Mouse (Mus musculus): ENCODE measurements around the gene Gpr68. TPM values are rescaled to one million over a fixed set of nuclear protein-coding genes. Genes with fewer than 3 reads are reported as not detected.

The Gpr68 gene
- 0.61 and 0.62 TPM in 2 replicates for polyA plus RNA-seq (2015; fragmentation: Nextera tagmentation; extraction: Ambion mirVana)

DNA sequence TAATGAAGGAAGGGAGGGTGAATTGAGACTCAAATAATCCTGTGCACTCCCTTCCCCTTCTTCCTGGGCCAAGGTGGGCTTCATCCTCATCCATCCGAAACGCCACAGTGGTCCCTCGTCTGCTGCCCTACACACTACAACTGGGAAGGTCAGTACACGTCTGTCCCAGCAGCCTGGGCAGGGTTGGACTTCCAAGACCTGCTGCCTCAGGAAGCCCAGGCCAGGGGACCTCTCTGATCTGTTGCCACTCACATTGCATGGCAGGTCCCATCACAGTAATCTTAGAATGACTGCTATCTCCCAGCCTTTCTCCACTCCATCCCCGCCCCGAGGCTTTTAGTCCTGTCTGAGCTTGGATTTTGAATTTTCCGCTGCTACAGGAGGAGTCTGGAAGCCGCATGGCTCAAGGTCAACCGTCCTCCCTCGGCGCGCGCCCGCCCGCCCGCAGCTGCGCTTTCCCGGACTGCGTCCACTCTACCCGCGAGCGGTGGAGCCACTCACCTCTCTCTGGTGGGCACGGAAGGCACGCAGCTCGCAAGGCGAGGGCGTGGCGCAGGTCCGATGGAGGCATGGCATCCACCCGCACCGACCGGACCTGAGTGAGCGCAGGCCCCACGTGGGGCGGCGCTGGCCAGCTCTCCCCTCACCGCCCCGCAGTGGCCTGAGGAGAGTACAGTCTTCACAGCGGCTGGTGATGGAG lies at the start of gene Gpr68:
Gene Gpr68, minus strand, starts transcription at position 601 of the 700 bp plus-strand sequence.
- peak within 1 kb of the TSS; percentile 46 for H3K9ac ChIP-seq
- peak; percentile 68 for ATAC-seq
- H3K27ac ChIP-seq, result no peak within 1 kb of the TSS
- peaks cover 22% of the 10 kb centered on the region; the same call in 1 of the 2 replicates for H3K4me1 ChIP-seq (replicated peaks)
- 4% methylated on average over 39 of the region's 39 CpGs for WGBS
- peak within 1 kb of the TSS; percentile 39 for H3K4me3 ChIP-seq (replicated peaks)
- peak within 1 kb of the TSS; percentile 94 for H3K4me2 ChIP-seq (replicated peaks)
- peaks cover 14% of the 10 kb centered on the region for H3K27me3 ChIP-seq (replicated peaks)
- H3K36me3 ChIP-seq, result no peaks in the 10 kb centered on the region
- H3K9me3 ChIP-seq, result no peaks in the 10 kb centered on the region

DNA sequence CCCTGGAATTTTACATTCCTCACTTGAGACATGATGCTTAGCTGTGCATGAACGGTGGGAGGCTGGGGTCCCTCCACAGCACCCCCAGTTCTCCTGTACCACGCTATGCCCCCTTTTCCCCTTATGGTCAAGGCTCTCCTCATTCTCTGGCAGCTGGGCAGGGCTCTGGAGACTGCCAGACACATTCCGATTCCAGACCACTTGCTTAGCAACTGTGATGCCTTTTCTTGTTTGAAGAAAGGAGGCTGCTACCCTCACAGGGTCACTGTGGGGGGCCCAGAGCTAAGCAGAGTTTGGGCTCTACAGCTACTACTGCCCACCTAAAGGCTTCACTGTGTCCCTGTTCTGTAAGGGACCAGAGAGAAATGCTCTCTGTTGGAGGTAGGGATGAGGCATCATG lies 49.3 kb upstream of the Gpr68 start:
- WGBS, result 69% methylated on average over 3 of the region's 3 CpGs
- Histone ChIP-seq H3K4me1 (replicated peaks) (peaks cover 8% of the 10 kb centered on the region; the same call in 1 of the 2 replicates), H3K9ac (no peak overlapping the region), H3K27ac (no peak overlapping the region), H3K4me2 (replicated peaks) (no peak overlapping the region), H3K27me3 (replicated peaks) (no peaks in the 10 kb centered on the region), H3K36me3 (peaks cover 5% of the 10 kb centered on the region; the same call in 1 of the 2 replicates), H3K9me3 (no peaks in the 10 kb centered on the region), H3K4me3 (replicated peaks) (no peak overlapping the region)
- no peak for ATAC-seq

DNA sequence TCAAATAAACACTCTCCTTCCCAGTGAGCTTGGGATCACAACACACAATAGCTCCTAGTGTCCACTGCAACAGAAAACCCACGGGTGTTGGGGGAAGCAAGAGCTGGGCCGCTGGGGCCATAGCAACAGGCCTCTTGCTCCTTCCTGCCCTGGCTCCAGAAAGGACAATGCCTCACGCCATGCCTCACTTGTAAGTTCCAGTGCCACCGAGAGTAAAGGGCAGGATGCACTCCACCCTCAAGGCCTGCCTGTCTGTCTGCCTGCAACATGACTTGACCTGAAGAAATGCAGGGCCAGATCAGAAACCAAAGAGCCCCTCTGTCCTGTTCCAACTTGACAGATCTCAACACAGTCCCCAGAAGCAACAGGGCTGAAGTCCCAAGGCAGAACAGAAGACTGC lies 48.8 kb upstream of the Gpr68 start:
- Histone ChIP-seq H3K36me3 (peaks cover 5% of the 10 kb centered on the region; the same call in 1 of the 2 replicates), H3K27me3 (replicated peaks) (no peaks in the 10 kb centered on the region), H3K9ac (no peak overlapping the region), H3K4me3 (replicated peaks) (no peak overlapping the region), H3K4me2 (replicated peaks) (no peak overlapping the region), H3K4me1 (replicated peaks) (peaks cover 9% of the 10 kb centered on the region; the same call in 1 of the 2 replicates), H3K9me3 (no peaks in the 10 kb centered on the region), H3K27ac (no peak overlapping the region)
- no peak for ATAC-seq
- 73% methylated on average over 4 of the region's 4 CpGs for whole genome bisulfite sequencing

DNA sequence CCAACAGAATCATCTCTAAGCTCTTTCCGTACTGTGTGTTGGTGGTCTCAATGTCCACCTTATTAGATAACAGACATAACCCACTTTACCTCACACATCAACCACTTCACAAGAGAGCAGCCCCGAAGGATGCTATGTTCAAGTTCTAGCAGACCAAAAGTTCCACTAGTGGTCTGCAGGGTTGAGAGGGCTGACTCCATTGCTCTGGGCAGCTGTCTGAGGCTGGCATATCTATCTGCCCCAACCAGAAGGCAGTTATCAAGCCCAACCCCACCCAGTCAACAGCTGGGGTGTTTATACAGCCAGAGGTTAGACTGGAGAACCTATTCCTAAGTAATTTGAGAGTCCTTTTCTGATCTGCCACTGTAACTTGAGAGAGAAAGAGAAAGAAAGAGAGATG lies 48.0 kb upstream of the Gpr68 start:
- Histone ChIP-seq H3K9ac (no peak overlapping the region), H3K36me3 (peaks cover 5% of the 10 kb centered on the region; the same call in 1 of the 2 replicates), H3K9me3 (no peaks in the 10 kb centered on the region), H3K4me1 (replicated peaks) (peaks cover 9% of the 10 kb centered on the region; the same call in 1 of the 2 replicates), H3K4me3 (replicated peaks) (no peak overlapping the region), H3K4me2 (replicated peaks) (no peak overlapping the region), H3K27ac (no peak overlapping the region), H3K27me3 (replicated peaks) (no peaks in the 10 kb centered on the region)
- WGBS, result 91% methylated on average over 2 of the region's 2 CpGs
- no peak; the same call in 1 of the 2 replicates for ATAC-seq

DNA sequence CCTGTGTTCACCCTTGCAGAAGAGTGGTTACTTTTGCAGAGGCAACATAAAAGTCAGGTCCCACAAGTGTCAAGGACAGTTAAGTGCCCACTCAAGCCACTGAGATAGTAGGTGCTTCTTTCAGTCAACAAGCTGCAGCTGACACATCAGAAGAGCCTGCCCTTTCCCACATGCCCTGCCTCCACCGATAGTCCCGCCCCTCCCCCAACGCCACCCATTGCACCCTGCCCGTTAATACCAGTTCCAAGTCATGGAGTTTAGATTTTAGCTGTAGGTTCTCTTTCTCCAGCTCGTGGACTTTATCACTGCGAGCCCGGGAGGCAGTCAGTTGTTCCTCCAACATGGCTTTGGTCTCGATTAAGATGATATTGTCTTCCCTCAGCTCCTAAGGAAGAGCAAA lies 45.9 kb upstream of the Gpr68 start:
- no peak overlapping the region for H3K27ac ChIP-seq
- no peaks in the 10 kb centered on the region for H3K27me3 ChIP-seq (replicated peaks)
- no peak overlapping the region for H3K4me2 ChIP-seq (replicated peaks)
- no peaks in the 10 kb centered on the region for H3K9me3 ChIP-seq
- peaks cover 9% of the 10 kb centered on the region; the same call in 1 of the 2 replicates for H3K4me1 ChIP-seq (replicated peaks)
- ATAC-seq, result no peak
- peaks cover 5% of the 10 kb centered on the region; the same call in 1 of the 2 replicates for H3K36me3 ChIP-seq
- 74% methylated on average over 8 of the region's 8 CpGs for WGBS
- H3K4me3 ChIP-seq (replicated peaks), result no peak overlapping the region
- H3K9ac ChIP-seq, result no peak overlapping the region

DNA sequence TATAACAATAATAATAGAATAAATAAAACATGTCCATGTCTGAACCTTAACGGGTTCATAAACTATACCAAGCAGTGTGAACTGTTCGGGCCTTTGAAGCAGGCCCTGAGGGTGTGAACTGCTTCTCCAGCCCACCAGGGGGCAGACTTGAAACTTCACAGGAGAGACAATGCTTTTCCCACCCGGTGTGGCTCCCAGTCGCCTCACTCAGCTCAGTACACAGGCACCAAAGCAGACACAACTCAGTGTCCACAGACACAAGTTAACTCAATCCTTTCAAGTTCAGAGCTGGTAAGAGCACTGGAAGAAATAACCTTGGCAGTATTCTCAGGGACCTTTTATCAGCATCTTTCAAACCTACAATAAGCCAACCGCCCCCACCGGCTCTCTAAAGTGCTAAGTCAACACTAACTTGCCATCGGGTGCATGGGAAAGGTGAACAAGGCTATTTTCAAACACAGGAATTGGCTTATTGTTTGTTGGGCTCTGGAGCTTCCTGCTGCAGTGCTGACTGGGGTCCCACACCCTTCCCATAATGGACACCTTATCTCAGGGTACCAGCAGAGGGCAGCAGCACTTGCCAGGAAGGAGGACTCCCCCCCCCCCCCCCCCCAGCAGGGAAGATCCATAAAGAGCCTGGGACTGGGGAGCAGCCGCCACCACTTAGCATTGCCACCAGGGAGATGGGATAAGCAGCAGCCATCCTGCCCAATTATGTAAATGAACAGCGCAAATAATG lies 44.4 kb upstream of the Gpr68 start:
- peak; percentile 88 for ATAC-seq
- Histone ChIP-seq H3K36me3 (peaks cover 5% of the 10 kb centered on the region; the same call in 1 of the 2 replicates), H3K9me3 (no peaks in the 10 kb centered on the region), H3K4me3 (replicated peaks) (no peak overlapping the region), H3K4me1 (replicated peaks) (peaks cover 6% of the 10 kb centered on the region; the same call in 1 of the 2 replicates), H3K9ac (no peak overlapping the region), H3K27ac (no peak overlapping the region), H3K4me2 (replicated peaks) (0 out of 2 replicates have a peak overlapping the region, but pooled peaks have one; percentile 26), H3K27me3 (replicated peaks) (no peaks in the 10 kb centered on the region)
- 28% methylated on average over 9 of the region's 9 CpGs for WGBS

DNA sequence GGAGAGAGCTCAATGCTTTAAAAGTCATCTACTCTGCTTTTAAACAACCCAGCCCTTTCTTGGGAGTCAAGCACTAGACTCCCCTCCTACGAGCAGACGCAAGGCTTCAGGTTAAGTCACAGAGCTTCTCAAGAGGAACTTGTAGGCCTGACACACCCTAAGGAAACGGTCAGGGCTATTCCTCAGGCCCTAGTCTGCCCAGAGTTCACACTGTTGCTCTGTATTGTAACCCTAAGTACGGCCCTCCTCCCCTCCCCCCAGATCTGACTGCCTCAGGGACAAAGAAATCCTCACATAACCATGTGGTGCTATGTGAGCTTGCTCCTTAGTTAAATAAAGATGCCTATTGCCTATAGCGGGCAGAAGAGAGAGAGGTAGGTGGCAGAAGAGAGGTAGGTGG lies 41.1 kb upstream of the Gpr68 start:
- Histone ChIP-seq H3K9ac (no peak overlapping the region), H3K27me3 (replicated peaks) (no peaks in the 10 kb centered on the region), H3K27ac (no peak overlapping the region), H3K4me2 (replicated peaks) (no peak overlapping the region), H3K4me1 (replicated peaks) (peaks cover 4% of the 10 kb centered on the region; the same call in 1 of the 2 replicates), H3K9me3 (no peaks in the 10 kb centered on the region), H3K36me3 (peaks cover 9% of the 10 kb centered on the region), H3K4me3 (replicated peaks) (no peak overlapping the region)
- ATAC-seq, result no peak
- 77% methylated on average over 5 of the region's 5 CpGs for WGBS

DNA sequence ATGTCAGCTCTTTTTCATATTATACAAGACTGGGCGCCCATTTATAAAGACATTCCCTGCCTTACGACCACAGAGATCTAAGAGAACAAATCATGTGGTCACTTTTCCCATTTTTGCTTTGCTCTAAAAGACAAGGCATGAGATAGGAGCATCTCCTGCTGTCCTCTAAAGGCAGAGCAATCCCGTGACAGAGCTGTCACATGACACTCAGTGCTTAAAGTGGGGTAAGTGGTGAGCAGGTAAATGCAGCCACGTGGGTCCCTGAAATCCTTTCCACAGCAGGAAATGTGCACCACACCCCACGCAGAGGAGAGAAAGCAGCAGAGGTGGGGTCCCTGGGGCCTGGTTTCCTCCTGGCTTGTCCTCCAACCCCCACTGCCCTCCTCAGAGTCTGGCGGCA lies 40.0 kb upstream of the Gpr68 start:
- Histone ChIP-seq H3K27ac (no peak overlapping the region), H3K9me3 (no peaks in the 10 kb centered on the region), H3K9ac (no peak overlapping the region), H3K4me3 (replicated peaks) (no peak overlapping the region), H3K27me3 (replicated peaks) (no peaks in the 10 kb centered on the region), H3K4me1 (replicated peaks) (peaks cover 4% of the 10 kb centered on the region; the same call in 1 of the 2 replicates), H3K4me2 (replicated peaks) (no peak overlapping the region), H3K36me3 (peaks cover 10% of the 10 kb centered on the region)
- 88% methylated on average over 6 of the region's 6 CpGs for WGBS
- no peak for ATAC-seq

DNA sequence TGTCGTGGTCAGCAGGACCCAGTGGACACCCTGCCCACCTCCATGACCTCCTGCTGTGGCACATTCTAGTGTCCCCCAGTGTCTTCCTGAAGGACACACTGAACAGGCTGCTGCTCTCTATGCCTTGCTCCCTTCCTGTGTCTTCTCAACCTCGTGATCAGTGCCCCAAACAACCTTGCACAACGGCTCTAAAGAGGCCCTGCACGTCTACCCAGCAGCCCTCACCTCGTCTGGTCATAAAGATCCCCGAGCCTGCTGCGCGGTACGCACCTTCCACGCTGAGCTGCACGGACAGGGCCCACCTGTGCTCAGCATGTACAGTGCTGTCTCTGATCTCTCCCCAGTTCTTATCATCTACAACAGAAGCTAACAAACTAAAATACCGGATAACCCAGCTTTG lies 38.0 kb upstream of the Gpr68 start:
- Histone ChIP-seq H3K27ac (no peak overlapping the region), H3K4me3 (replicated peaks) (no peak overlapping the region), H3K4me1 (replicated peaks) (no peaks in the 10 kb centered on the region), H3K36me3 (peaks cover 8% of the 10 kb centered on the region), H3K9me3 (no peaks in the 10 kb centered on the region), H3K27me3 (replicated peaks) (no peaks in the 10 kb centered on the region), H3K9ac (no peak overlapping the region), H3K4me2 (replicated peaks) (no peak overlapping the region)
- WGBS, result 72% methylated on average over 12 of the region's 12 CpGs
- ATAC-seq, result peak; percentile 44; the same call in 1 of the 2 replicates

DNA sequence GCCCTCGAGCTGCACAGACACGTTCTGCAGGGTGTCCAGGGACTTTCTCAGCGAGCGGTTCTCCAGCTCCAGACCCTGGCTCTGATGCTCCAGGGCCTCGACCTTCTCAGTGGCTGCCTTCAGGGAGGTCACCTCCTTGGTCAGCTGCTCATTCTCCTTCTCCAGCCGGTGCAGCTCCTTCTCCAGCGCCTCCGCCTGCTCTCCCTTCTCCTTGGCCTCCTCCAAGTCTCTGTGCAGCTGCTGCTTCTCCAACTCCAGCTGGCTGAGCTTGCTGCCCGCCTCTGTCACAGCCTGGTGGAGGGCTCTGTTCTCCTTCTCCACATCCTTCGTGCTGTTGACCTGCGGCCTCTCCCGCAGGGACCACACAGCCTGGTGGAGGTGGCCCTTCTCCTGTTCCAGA lies 37.5 kb upstream of the Gpr68 start:
- peaks cover 8% of the 10 kb centered on the region for H3K36me3 ChIP-seq

DNA sequence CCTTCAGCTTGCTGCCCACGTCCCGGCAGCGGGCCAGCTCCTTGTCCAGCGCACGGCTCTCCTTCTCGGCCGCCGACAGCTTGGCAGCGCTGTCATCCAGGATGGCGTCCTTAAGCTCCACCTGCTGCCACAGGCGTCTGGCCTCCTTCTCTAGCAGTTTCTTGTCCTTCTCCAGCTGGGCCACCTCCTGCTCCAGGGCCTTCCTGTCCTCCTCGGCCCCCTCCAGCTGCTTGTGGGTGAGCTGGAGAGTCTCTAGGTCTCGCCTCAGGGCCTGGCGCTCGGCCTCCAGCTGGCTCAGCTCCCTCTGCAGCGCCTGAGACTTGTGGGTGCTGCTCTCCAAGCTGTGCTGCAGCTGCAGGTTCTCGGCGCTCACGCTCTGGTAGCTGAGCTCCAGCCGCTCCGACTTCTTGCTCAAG lies 36.9 kb upstream of the Gpr68 start:
- 0 out of 2 replicates have a peak, but pooled peaks have one; percentile 15 for ATAC-seq
- H3K4me2 ChIP-seq (replicated peaks), result no peak overlapping the region
- no peaks in the 10 kb centered on the region for H3K9me3 ChIP-seq
- 86% methylated on average over 21 of the region's 21 CpGs for WGBS
- H3K36me3 ChIP-seq, result peaks cover 11% of the 10 kb centered on the region
- no peak overlapping the region for H3K4me3 ChIP-seq (replicated peaks)
- no peak overlapping the region for H3K9ac ChIP-seq
- H3K27ac ChIP-seq, result no peak overlapping the region
- H3K4me1 ChIP-seq (replicated peaks), result no peaks in the 10 kb centered on the region
- H3K27me3 ChIP-seq (replicated peaks), result no peaks in the 10 kb centered on the region

More for the DNA sequence above, 37.5 kb upstream of the Gpr68 start:
- peak; percentile 24; the same call in 1 of the 2 replicates for ATAC-seq
- H3K27me3 ChIP-seq (replicated peaks), result no peaks in the 10 kb centered on the region
- no peak overlapping the region for H3K9ac ChIP-seq
- H3K4me3 ChIP-seq (replicated peaks), result no peak overlapping the region
- no peaks in the 10 kb centered on the region for H3K9me3 ChIP-seq
- no peak overlapping the region for H3K27ac ChIP-seq
- 71% methylated on average over 12 of the region's 12 CpGs for WGBS
- H3K4me1 ChIP-seq (replicated peaks), result no peaks in the 10 kb centered on the region
- no peak overlapping the region for H3K4me2 ChIP-seq (replicated peaks)

DNA sequence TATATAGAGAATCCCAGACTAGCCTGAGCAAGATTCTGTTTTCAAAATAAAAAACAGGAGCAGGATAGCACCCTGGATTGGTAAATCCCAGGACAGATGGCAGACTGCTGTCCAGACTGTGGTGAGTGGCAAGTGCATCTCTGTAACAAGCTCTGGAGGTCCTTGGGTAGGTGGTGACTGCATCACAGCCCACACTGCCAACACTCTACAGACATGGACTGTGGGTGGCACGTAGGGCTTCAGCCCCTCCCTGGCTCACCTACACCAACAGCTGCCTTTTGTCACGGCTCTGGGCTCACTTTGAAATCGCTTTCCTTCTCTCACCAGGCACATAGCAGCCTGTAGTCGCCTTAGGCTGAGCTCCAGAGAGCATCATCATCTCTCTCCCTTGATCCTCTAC lies 35.1 kb upstream of the Gpr68 start:
- H3K4me2 ChIP-seq (replicated peaks), result no peak overlapping the region
- no peak overlapping the region for H3K27ac ChIP-seq
- H3K9me3 ChIP-seq, result no peaks in the 10 kb centered on the region
- no peak overlapping the region for H3K4me3 ChIP-seq (replicated peaks)
- no peaks in the 10 kb centered on the region for H3K4me1 ChIP-seq (replicated peaks)
- no peaks in the 10 kb centered on the region for H3K27me3 ChIP-seq (replicated peaks)
- WGBS, result 71% methylated on average over 4 of the region's 4 CpGs
- H3K9ac ChIP-seq, result no peak overlapping the region
- no peak for ATAC-seq
- peaks cover 20% of the 10 kb centered on the region; the same call in 1 of the 2 replicates for H3K36me3 ChIP-seq

Data from intestine, embryonic 15.5 days (tissue).